Mouse (Mus musculus): ENCODE measurements around the gene Pkp4. TPM values are rescaled to one million over a fixed set of nuclear protein-coding genes. Genes with fewer than 3 reads are reported as not detected.

Pkp4 gene
- total and polyA plus RNA-seq, 3 experiments: not detected

DNA sequence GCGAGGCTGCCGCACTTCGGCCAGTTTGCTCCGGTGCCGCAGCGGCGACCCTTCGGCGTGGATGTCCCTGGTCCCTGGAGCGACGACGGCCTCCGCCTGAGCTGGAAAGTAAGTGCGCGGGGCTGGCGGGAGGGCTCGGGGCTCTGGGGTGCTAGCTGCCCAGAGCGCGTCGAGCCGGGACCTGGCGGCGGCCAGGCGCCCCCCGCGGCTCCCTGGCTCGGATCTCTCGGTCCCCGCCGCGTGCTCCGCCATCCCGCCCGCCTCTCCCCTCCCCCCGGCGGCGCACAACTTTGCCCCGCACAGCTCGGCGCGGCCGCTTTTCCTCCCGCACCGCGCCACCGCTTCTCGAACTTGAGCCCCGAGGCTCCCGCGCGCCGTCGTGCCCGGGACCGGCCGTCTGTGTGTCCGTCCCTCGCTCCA, 381 bp downstream of the Pkp4 start:
- no peak for DNase-seq (ENCODE audit: low read depth, low spot score)
- Histone ChIP-seq H3K27ac (ENCODE audit: control insufficient read depth, low read depth, low read length) (no peak overlapping the region), H3K79me2 (ENCODE audit: control insufficient read depth, insufficient read depth, low read length, poor library complexity) (no peaks in the 10 kb centered on the region), H3K4me3 (ENCODE audit: control insufficient read depth in 1 of 2, insufficient read depth in 1 of 2, low read depth in 2 of 2, low read length in 2 of 2) (no peak overlapping the region), H3K4me1 (ENCODE audit: control insufficient read depth in 1 of 2, insufficient read depth in 2 of 2, low read length in 2 of 2) (no peaks in the 10 kb centered on the region), H3K9ac (ENCODE audit: control insufficient read depth, low read depth, low read length, poor library complexity, severe bottlenecking) (no peak overlapping the region), H3K36me3 (ENCODE audit: control insufficient read depth in 1 of 2, insufficient read depth in 2 of 2, low read length in 2 of 2) (no peaks in the 10 kb centered on the region), H3K27me3 (ENCODE audit: control insufficient read depth in 1 of 2, insufficient read depth in 2 of 2, low read length in 2 of 2) (no peaks in the 10 kb centered on the region), H3K9me3 (replicated peaks; ENCODE audit: insufficient read depth, low read length) (no peaks in the 10 kb centered on the region)
- no peak for TF ChIP-seq KAT2A (conservative IDR thresholded peaks at IDR 0.05; ENCODE audit: low read depth, low read length)
- no peak for TF ChIP-seq TCF12 (IDR thresholded peaks at IDR 0.05; ENCODE audit: low read depth, low read length)
- TF ChIP-seq TAL1 (IDR thresholded peaks at IDR 0.05; ENCODE audit: low read length): no peak
- TF ChIP-seq GATA1 (IDR thresholded peaks at IDR 0.05; ENCODE audit: low read depth, low read length): no peak
- no peak for TF ChIP-seq CTCF (IDR thresholded peaks at IDR 0.05 in 2 of 3, conservative IDR thresholded peaks at IDR 0.05 in 1 of 3; ENCODE audit: control insufficient read depth in 1 of 3, insufficient read depth in 1 of 3, low read depth in 2 of 3, low read length in 3 of 3, poor library complexity in 1 of 3, severe bottlenecking in 1 of 3)
- TF ChIP-seq CHD1 (IDR thresholded peaks at IDR 0.05; ENCODE audit: low read depth, low read length): no peak
- TF ChIP-seq UBTF (IDR thresholded peaks at IDR 0.05; ENCODE audit: borderline replicate concordance, insufficient read depth, low read depth, low read length): no peak

- H3K9ac ChIP-seq (ENCODE audit: control insufficient read depth, low read depth, low read length, poor library complexity, severe bottlenecking): no peak overlapping the region
- no peak overlapping the region for H3K4me3 ChIP-seq (ENCODE audit: control insufficient read depth in 1 of 2, insufficient read depth in 1 of 2, low read depth in 2 of 2, low read length in 2 of 2)
- no peak for DNase-seq (ENCODE audit: low read depth, low spot score)
- H3K27ac ChIP-seq (ENCODE audit: control insufficient read depth, low read depth, low read length): no peak overlapping the region
- H3K9me3 ChIP-seq (replicated peaks; ENCODE audit: insufficient read depth, low read length): no peaks in the 10 kb centered on the region
- H3K27me3 ChIP-seq (ENCODE audit: control insufficient read depth in 1 of 2, insufficient read depth in 2 of 2, low read length in 2 of 2): no peaks in the 10 kb centered on the region
- H3K4me1 ChIP-seq (ENCODE audit: control insufficient read depth in 1 of 2, insufficient read depth in 2 of 2, low read length in 2 of 2): no peaks in the 10 kb centered on the region
- no peaks in the 10 kb centered on the region for H3K79me2 ChIP-seq (ENCODE audit: control insufficient read depth, insufficient read depth, low read length, poor library complexity)
- TF ChIP-seq MAX (IDR thresholded peaks at IDR 0.05; ENCODE audit: low read length): no peak
- no peaks in the 10 kb centered on the region for H3K36me3 ChIP-seq (ENCODE audit: control insufficient read depth in 1 of 2, insufficient read depth in 2 of 2, low read length in 2 of 2)
These were observed 1.0 kb downstream of the Pkp4 start for GRCm38 (mm10) chr2:59161441-59162284.

GRCm38 (mm10) chr2:59162285-59162600, 1.6 kb downstream of the Pkp4 start:
- Histone ChIP-seq H3K27ac (ENCODE audit: control insufficient read depth, low read depth, low read length) (no peak overlapping the region), H3K4me3 (ENCODE audit: control insufficient read depth in 1 of 2, insufficient read depth in 1 of 2, low read depth in 2 of 2, low read length in 2 of 2) (no peak overlapping the region), H3K27me3 (ENCODE audit: control insufficient read depth in 1 of 2, insufficient read depth in 2 of 2, low read length in 2 of 2) (no peaks in the 10 kb centered on the region), H3K36me3 (ENCODE audit: control insufficient read depth in 1 of 2, insufficient read depth in 2 of 2, low read length in 2 of 2) (no peaks in the 10 kb centered on the region), H3K9ac (ENCODE audit: control insufficient read depth, low read depth, low read length, poor library complexity, severe bottlenecking) (no peak overlapping the region), H3K79me2 (ENCODE audit: control insufficient read depth, insufficient read depth, low read length, poor library complexity) (no peaks in the 10 kb centered on the region), H3K4me1 (ENCODE audit: control insufficient read depth in 1 of 2, insufficient read depth in 2 of 2, low read length in 2 of 2) (no peaks in the 10 kb centered on the region), H3K9me3 (replicated peaks; ENCODE audit: insufficient read depth, low read length) (no peaks in the 10 kb centered on the region)
- no peak for DNase-seq (ENCODE audit: low read depth, low spot score)
- TF ChIP-seq GABPA (IDR thresholded peaks at IDR 0.05; ENCODE audit: low read depth, low read length): no peak
